Mouse (Mus musculus): Measurements from ENCODE around the gene Frs2. TPM values are rescaled to one million over a fixed set of nuclear protein-coding genes. Genes with fewer than 3 reads are reported as not detected.

Frs2 gene
- polyA plus RNA-seq, 1 experiment from 2014 or later, result 27.0 TPM

GRCm38 (mm10) chr10:117103854-117104598 is 44.3 kb downstream of the Frs2 start:
- no peaks in the 10 kb centered on the region for H3K27me3 ChIP-seq (ENCODE audit: control insufficient read depth, insufficient read depth, low read length)
- H3K4me2 ChIP-seq (replicated peaks), result no peak overlapping the region
- peaks cover 8% of the 10 kb centered on the region; the same call in 1 of the 2 replicates for H3K4me1 ChIP-seq (replicated peaks; ENCODE audit: control insufficient read depth, insufficient read depth, low read length)
- DNase-seq (ENCODE audit: low spot score) (no peak), ATAC-seq (ENCODE audit: low FRiP score) (no peak)
- H3K9ac ChIP-seq, result no peak overlapping the region
- H3K36me3 ChIP-seq (replicated peaks; ENCODE audit: control insufficient read depth, insufficient read depth), result 0 out of 2 replicates have a peak, but pooled peaks cover 4% of the 10 kb centered on the region
- no peaks in the 10 kb centered on the region for H3K9me3 ChIP-seq (ENCODE audit: control insufficient read depth, low read length)
- no peak overlapping the region for H3K4me3 ChIP-seq (replicated peaks; ENCODE audit: low read length)
- H3K27ac ChIP-seq, result no peak overlapping the region

GRCm38 (mm10) chr10:117100175-117100574 is 48.2 kb downstream of the Frs2 start:
- no peak for ATAC-seq (ENCODE audit: low FRiP score)
- H3K27ac ChIP-seq, result no peak overlapping the region
- peaks cover 4% of the 10 kb centered on the region; the same call in 1 of the 2 replicates for H3K4me1 ChIP-seq (replicated peaks; ENCODE audit: control insufficient read depth, insufficient read depth, low read length)
- 0 out of 2 replicates have a peak, but pooled peaks cover 7% of the 10 kb centered on the region for H3K36me3 ChIP-seq (replicated peaks; ENCODE audit: control insufficient read depth, insufficient read depth)
- no peak overlapping the region for H3K4me2 ChIP-seq (replicated peaks)
- DNase-seq (ENCODE audit: low spot score), result no peak
- H3K4me3 ChIP-seq (replicated peaks; ENCODE audit: low read length), result no peak overlapping the region
- H3K9me3 ChIP-seq (ENCODE audit: control insufficient read depth, low read length), result no peaks in the 10 kb centered on the region
- 86% methylated on average over 5 of the region's 5 CpGs for WGBS
- H3K27me3 ChIP-seq (ENCODE audit: control insufficient read depth, insufficient read depth, low read length), result no peaks in the 10 kb centered on the region
- H3K9ac ChIP-seq, result no peak overlapping the region

DNA sequence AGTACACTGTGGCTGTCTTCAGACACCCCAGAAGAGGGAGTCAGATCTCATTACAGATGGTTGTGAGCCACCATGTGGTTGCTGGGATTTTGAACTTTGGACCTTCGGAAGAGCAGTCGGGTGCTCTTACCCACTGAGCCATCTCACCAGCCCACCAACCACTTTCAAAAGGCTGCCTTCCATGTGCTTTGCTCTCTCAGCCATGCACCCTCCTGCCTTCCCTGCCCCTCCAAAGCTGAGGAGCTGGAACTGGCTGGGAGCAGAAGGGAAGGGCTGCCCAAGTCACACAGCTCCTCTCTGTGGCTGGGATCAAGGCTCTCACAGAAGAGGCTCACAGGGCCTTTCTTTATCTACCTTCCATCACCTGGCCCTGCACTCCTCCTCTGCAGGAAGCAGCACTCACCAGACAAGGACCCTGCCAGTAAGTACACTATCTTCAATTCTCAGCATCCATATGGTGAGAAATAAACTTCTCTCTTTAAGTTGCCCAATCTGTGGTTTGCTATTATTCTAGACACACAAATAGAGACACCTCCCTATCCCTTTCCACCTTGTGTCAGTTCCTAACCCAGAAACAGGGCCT is 51.1 kb downstream of the Frs2 start:
- H3K36me3 ChIP-seq (replicated peaks; ENCODE audit: control insufficient read depth, insufficient read depth), result 0 out of 2 replicates have a peak, but pooled peaks cover 12% of the 10 kb centered on the region
- WGBS, result 60% methylated on average over 2 of the region's 2 CpGs
- ATAC-seq (ENCODE audit: low FRiP score), result no peak

DNA sequence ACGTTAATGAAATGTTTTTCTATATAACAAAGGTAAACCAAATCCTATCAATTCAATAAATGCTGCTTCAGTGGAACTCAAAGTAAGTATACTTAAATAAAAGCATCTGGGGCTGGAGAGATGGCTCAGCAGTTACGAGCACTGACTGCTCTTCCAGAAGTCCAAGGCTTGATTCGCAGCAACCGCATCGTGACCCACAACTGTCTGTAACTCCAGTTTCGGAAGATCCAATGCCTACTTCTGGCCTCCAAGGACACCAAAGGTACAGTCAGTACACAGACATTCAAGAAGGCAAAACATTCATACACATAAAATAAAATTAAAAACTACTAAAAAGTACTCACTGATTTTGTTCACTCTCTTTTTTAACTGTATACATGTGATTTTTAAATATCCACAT is 52.2 kb downstream of the Frs2 start:
- DNase-seq (ENCODE audit: low spot score) (no peak), ATAC-seq (ENCODE audit: low FRiP score) (no peak)
- H3K9ac ChIP-seq, result no peak overlapping the region
- no peaks in the 10 kb centered on the region for H3K9me3 ChIP-seq (ENCODE audit: control insufficient read depth, low read length)
- 86% methylated on average over 6 of the region's 6 CpGs for WGBS
- peaks cover 9% of the 10 kb centered on the region for H3K4me1 ChIP-seq (replicated peaks; ENCODE audit: control insufficient read depth, insufficient read depth, low read length)
- no peak overlapping the region for H3K4me2 ChIP-seq (replicated peaks)
- H3K27me3 ChIP-seq (ENCODE audit: control insufficient read depth, insufficient read depth, low read length), result no peaks in the 10 kb centered on the region
- H3K36me3 ChIP-seq (replicated peaks; ENCODE audit: control insufficient read depth, insufficient read depth), result 0 out of 2 replicates have a peak, but pooled peaks cover 12% of the 10 kb centered on the region
- no peak overlapping the region for H3K27ac ChIP-seq
- no peak overlapping the region for H3K4me3 ChIP-seq (replicated peaks; ENCODE audit: low read length)

More for the DNA sequence above, 51.1 kb downstream of the Frs2 start:
- Histone ChIP-seq H3K27me3 (ENCODE audit: control insufficient read depth, insufficient read depth, low read length) (no peaks in the 10 kb centered on the region), H3K9ac (no peak overlapping the region), H3K9me3 (ENCODE audit: control insufficient read depth, low read length) (no peaks in the 10 kb centered on the region), H3K4me3 (replicated peaks; ENCODE audit: low read length) (no peak overlapping the region), H3K4me1 (replicated peaks; ENCODE audit: control insufficient read depth, insufficient read depth, low read length) (peaks cover 9% of the 10 kb centered on the region), H3K4me2 (replicated peaks) (no peak overlapping the region), H3K27ac (no peak overlapping the region)
- no peak for DNase-seq (ENCODE audit: low spot score)

GRCm38 (mm10) chr10:117094504-117095329 is 53.6 kb downstream of the Frs2 start:
- Histone ChIP-seq H3K27me3 (ENCODE audit: control insufficient read depth, insufficient read depth, low read length) (no peaks in the 10 kb centered on the region), H3K36me3 (replicated peaks; ENCODE audit: control insufficient read depth, insufficient read depth) (0 out of 2 replicates have a peak, but pooled peaks cover 8% of the 10 kb centered on the region), H3K4me2 (replicated peaks) (no peak overlapping the region), H3K9me3 (ENCODE audit: control insufficient read depth, low read length) (no peaks in the 10 kb centered on the region), H3K4me1 (replicated peaks; ENCODE audit: control insufficient read depth, insufficient read depth, low read length) (peaks cover 9% of the 10 kb centered on the region), H3K27ac (peak overlapping the region; percentile 80), H3K9ac (0 out of 2 replicates have a peak overlapping the region, but pooled peaks have one; percentile 18), H3K4me3 (replicated peaks; ENCODE audit: low read length) (no peak overlapping the region)
- DNase-seq (ENCODE audit: low spot score), result peak; percentile 70
- peak; percentile 95 for ATAC-seq (ENCODE audit: low FRiP score)
- WGBS, result 18% methylated on average over 15 of the region's 15 CpGs

- Histone ChIP-seq H3K36me3 (replicated peaks; ENCODE audit: control insufficient read depth, insufficient read depth) (0 out of 2 replicates have a peak, but pooled peaks cover 5% of the 10 kb centered on the region), H3K4me3 (replicated peaks; ENCODE audit: low read length) (no peak overlapping the region), H3K27ac (no peak overlapping the region), H3K27me3 (ENCODE audit: control insufficient read depth, insufficient read depth, low read length) (no peaks in the 10 kb centered on the region), H3K9ac (no peak overlapping the region), H3K4me2 (replicated peaks) (no peak overlapping the region), H3K4me1 (replicated peaks; ENCODE audit: control insufficient read depth, insufficient read depth, low read length) (peaks cover 9% of the 10 kb centered on the region; the same call in 1 of the 2 replicates), H3K9me3 (ENCODE audit: control insufficient read depth, low read length) (no peaks in the 10 kb centered on the region)
- WGBS, result 79% methylated on average over 4 of the region's 4 CpGs
- no peak for DNase-seq (ENCODE audit: low spot score)
- no peak for ATAC-seq (ENCODE audit: low FRiP score)
Measured at GRCm38 (mm10) chr10:117089628-117090027, 58.7 kb downstream of the Frs2 start.

DNA sequence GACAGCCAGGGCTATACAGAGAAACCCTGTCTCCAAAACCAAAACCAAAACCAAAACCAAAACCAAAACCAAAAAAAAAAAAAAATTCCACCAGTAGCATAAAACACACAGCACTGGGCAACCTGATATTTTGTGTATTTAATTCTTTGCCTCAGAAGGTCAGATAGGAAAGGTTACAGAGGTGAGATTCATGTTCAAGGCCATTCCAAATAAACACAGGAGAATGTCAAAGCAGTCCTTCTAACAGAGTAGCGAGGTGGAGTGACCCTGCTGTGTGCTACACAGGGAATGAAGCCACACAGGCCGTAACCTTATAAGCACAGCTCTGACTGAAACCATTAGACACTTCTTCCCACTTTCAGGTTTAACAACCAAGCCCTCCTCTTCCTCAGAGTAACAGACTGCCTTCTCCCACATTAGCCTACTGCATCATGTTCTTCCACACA is 66.4 kb downstream of the Frs2 start:
- DNase-seq (ENCODE audit: low spot score), result no peak
- 82% methylated on average over 2 of the region's 2 CpGs for WGBS
- no peak for ATAC-seq (ENCODE audit: low FRiP score)
- Histone ChIP-seq H3K27me3 (ENCODE audit: control insufficient read depth, insufficient read depth, low read length) (no peaks in the 10 kb centered on the region), H3K27ac (no peak overlapping the region), H3K9me3 (ENCODE audit: control insufficient read depth, low read length) (no peaks in the 10 kb centered on the region), H3K36me3 (replicated peaks; ENCODE audit: control insufficient read depth, insufficient read depth) (peaks cover 47% of the 10 kb centered on the region), H3K9ac (no peak overlapping the region), H3K4me1 (replicated peaks; ENCODE audit: control insufficient read depth, insufficient read depth, low read length) (no peaks in the 10 kb centered on the region), H3K4me3 (replicated peaks; ENCODE audit: low read length) (no peak overlapping the region), H3K4me2 (replicated peaks) (no peak overlapping the region)

DNA sequence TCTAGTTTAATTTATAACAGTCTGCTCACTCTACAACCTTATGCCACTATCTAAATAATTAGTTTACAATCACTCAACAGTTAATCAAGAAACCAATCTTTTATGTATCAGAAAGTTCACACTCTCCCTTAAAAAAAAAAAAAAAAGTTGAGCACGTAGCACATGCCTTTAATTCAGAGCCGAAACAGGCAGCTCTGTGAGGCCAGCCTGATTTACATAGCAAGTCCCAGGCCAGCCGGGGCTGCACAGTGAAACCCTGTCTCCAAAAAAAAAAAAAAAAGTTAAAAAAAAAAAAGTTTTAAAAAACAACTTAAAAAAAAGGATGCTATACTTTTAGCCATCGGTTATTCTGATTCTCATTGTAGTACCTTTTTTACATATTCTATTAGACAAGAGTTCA is 67.0 kb downstream of the Frs2 start:
- Histone ChIP-seq H3K27me3 (ENCODE audit: control insufficient read depth, insufficient read depth, low read length) (no peaks in the 10 kb centered on the region), H3K4me2 (replicated peaks) (no peak overlapping the region), H3K36me3 (replicated peaks; ENCODE audit: control insufficient read depth, insufficient read depth) (peaks cover 53% of the 10 kb centered on the region), H3K9me3 (ENCODE audit: control insufficient read depth, low read length) (no peaks in the 10 kb centered on the region), H3K4me1 (replicated peaks; ENCODE audit: control insufficient read depth, insufficient read depth, low read length) (no peaks in the 10 kb centered on the region), H3K9ac (no peak overlapping the region), H3K27ac (no peak overlapping the region), H3K4me3 (replicated peaks; ENCODE audit: low read length) (no peak overlapping the region)
- no peak for ATAC-seq (ENCODE audit: low FRiP score)
- no peak for DNase-seq (ENCODE audit: low spot score)
- WGBS, result 76% methylated on average over 4 of the region's 4 CpGs

- Histone ChIP-seq H3K9me3 (ENCODE audit: control insufficient read depth, low read length) (no peaks in the 10 kb centered on the region), H3K27me3 (ENCODE audit: control insufficient read depth, insufficient read depth, low read length) (no peaks in the 10 kb centered on the region), H3K4me3 (replicated peaks; ENCODE audit: low read length) (no peak overlapping the region), H3K27ac (no peak overlapping the region), H3K9ac (no peak overlapping the region), H3K4me1 (replicated peaks; ENCODE audit: control insufficient read depth, insufficient read depth, low read length) (no peaks in the 10 kb centered on the region), H3K4me2 (replicated peaks) (no peak overlapping the region), H3K36me3 (replicated peaks; ENCODE audit: control insufficient read depth, insufficient read depth) (peaks cover 63% of the 10 kb centered on the region)
- no peak for DNase-seq (ENCODE audit: low spot score)
- no peak for ATAC-seq (ENCODE audit: low FRiP score)
- 76% methylated on average over 6 of the region's 6 CpGs for WGBS
Measured at GRCm38 (mm10) chr10:117078284-117078683, 70.0 kb downstream of the Frs2 start.

Measured in hindbrain, embryonic 14.5 days (tissue).